Mouse (Mus musculus) embryonic facial prominence, embryonic 13.5 days (tissue): ENCODE measurements around the gene Pzp. TPM values are rescaled to one million over a fixed set of nuclear protein-coding genes. Genes with fewer than 3 reads are reported as not detected.

ENCODE experiments used
- ATAC-seq: fragments of 200-750 bp; cut with Nextera tagmentation; 2 replicates; pipeline ENCODE4 v1.8.0; 2017; ENCODE audit warnings: low read depth; ENCODE audit not compliant: insufficient number of reproducible peaks, insufficient read depth, low FRiP score, low TSS enrichment
- H3K27ac ChIP-seq: fragments of 300-500 bp; sonication (generic); 2 replicates; pipeline ENCODE4 v1.5.1; 2015; ENCODE audit warnings: moderate library complexity, mild to moderate bottlenecking, inconsistent platforms
- H3K27me3 ChIP-seq: fragments of 300-500 bp; sonication (generic); 2 replicates; pipeline ENCODE4 v1.6.1; 2015; ENCODE audit warnings: mild to moderate bottlenecking, inconsistent platforms
- H3K36me3 ChIP-seq: fragments of 300-500 bp; sonication (generic); 2 replicates; pipeline ENCODE4 v1.6.1; 2015; ENCODE audit warnings: mild to moderate bottlenecking, inconsistent platforms
- H3K4me1 ChIP-seq: fragments of 300-500 bp; sonication (generic); 2 replicates; pipeline ENCODE4 v1.6.1; 2015; ENCODE audit warnings: inconsistent platforms
- H3K4me2 ChIP-seq: fragments of 300-500 bp; sonication (generic); 2 replicates; pipeline ENCODE4 v1.6.1; 2015; ENCODE audit warnings: moderate library complexity, mild to moderate bottlenecking, inconsistent platforms
- H3K4me3 ChIP-seq: fragments of 300-500 bp; sonication (generic); 2 replicates; pipeline ENCODE4 v1.5.1; 2015; ENCODE audit warnings: mild to moderate bottlenecking, inconsistent platforms
- H3K9ac ChIP-seq: fragments of 300-500 bp; sonication (generic); 2 replicates; pipeline ENCODE4 v1.6.1; 2015; ENCODE audit warnings: mild to moderate bottlenecking, inconsistent platforms
- H3K9me3 ChIP-seq: fragments of 300-500 bp; sonication (generic); 2 replicates; pipeline ENCODE4 v1.6.1; 2016; ENCODE audit warnings: inconsistent platforms
- WGBS: fragments of 180-500 bp; shearing (Covaris S2); methylation state at CpG from one replicate; pipeline ENCODE4 v1.1.7; 2015; ENCODE audit warnings: mixed read lengths; 5-methylcytosine and 5-hydroxymethylcytosine counted together
- polyA plus RNA-seq: library from polyadenylated mRNA; unstranded; fragments of >200 nt; fragmentation: Nextera tagmentation; extraction: Ambion mirVana; gene quantifications from 2 replicates; pipeline ENCODE4 v1.2.1, GENCODE M21; 2015

Gene Pzp
- polyA plus RNA-seq, 1 experiment from 2014 or later = 0.15 TPM

GRCm38 (mm10) chr6:128477495-128477894 is 49.0 kb downstream of the Pzp start:
- H3K36me3 ChIP-seq = no peaks in the 10 kb centered on the region
- H3K27me3 ChIP-seq = no peaks in the 10 kb centered on the region
- no peak overlapping the region for H3K27ac ChIP-seq
- no peak for ATAC-seq
- no peak overlapping the region for H3K4me2 ChIP-seq
- no peak overlapping the region for H3K4me3 ChIP-seq
- no peak overlapping the region for H3K9ac ChIP-seq
- no peaks in the 10 kb centered on the region for H3K9me3 ChIP-seq
- 11% methylated on average over 4 of the region's 4 CpGs for WGBS
- H3K4me1 ChIP-seq = no peaks in the 10 kb centered on the region

GRCm38 (mm10) chr6:128474112-128474511 is 52.4 kb downstream of the Pzp start:
- no peak for ATAC-seq

GRCm38 (mm10) chr6:128469451-128469850 is 57.1 kb downstream of the Pzp start:
- WGBS = 5% methylated on average over 10 of the region's 12 CpGs
- no peaks in the 10 kb centered on the region for H3K4me1 ChIP-seq
- ATAC-seq = no peak
- H3K9me3 ChIP-seq = no peaks in the 10 kb centered on the region
- H3K27ac ChIP-seq = no peak overlapping the region
- no peaks in the 10 kb centered on the region for H3K27me3 ChIP-seq
- no peaks in the 10 kb centered on the region for H3K36me3 ChIP-seq
- H3K4me2 ChIP-seq = peak overlapping the region; percentile 30
- no peak overlapping the region for H3K4me3 ChIP-seq
- H3K9ac ChIP-seq = no peak overlapping the region

More at GRCm38 (mm10) chr6:128474112-128474511, 52.4 kb downstream of the Pzp start:
- Histone ChIP-seq H3K27me3 (no peaks in the 10 kb centered on the region), H3K4me2 (no peak overlapping the region), H3K9ac (no peak overlapping the region), H3K4me3 (no peak overlapping the region), H3K36me3 (no peaks in the 10 kb centered on the region), H3K4me1 (no peaks in the 10 kb centered on the region), H3K27ac (no peak overlapping the region), H3K9me3 (no peaks in the 10 kb centered on the region)
- WGBS = 91% methylated on average over 6 of the region's 6 CpGs

GRCm38 (mm10) chr6:128467298-128467697 is 59.2 kb downstream of the Pzp start:
- 47% methylated on average over 2 of the region's 2 CpGs for WGBS
- Histone ChIP-seq H3K4me2 (no peak overlapping the region), H3K36me3 (no peaks in the 10 kb centered on the region), H3K9ac (no peak overlapping the region), H3K27me3 (no peaks in the 10 kb centered on the region), H3K4me3 (no peak overlapping the region), H3K27ac (no peak overlapping the region), H3K4me1 (no peaks in the 10 kb centered on the region), H3K9me3 (no peaks in the 10 kb centered on the region)
- no peak for ATAC-seq

- Histone ChIP-seq H3K4me3 (no peak overlapping the region), H3K4me1 (no peaks in the 10 kb centered on the region), H3K36me3 (no peaks in the 10 kb centered on the region), H3K9me3 (no peaks in the 10 kb centered on the region), H3K27me3 (no peaks in the 10 kb centered on the region), H3K4me2 (no peak overlapping the region), H3K27ac (no peak overlapping the region), H3K9ac (no peak overlapping the region)
- ATAC-seq = no peak
- 73% methylated on average over 3 of the region's 3 CpGs for WGBS
Measured at GRCm38 (mm10) chr6:128466563-128466962, 60.0 kb downstream of the Pzp start.

GRCm38 (mm10) chr6:128466043-128466442 is 60.5 kb downstream of the Pzp start:
- no peak overlapping the region for H3K27ac ChIP-seq
- no peaks in the 10 kb centered on the region for H3K36me3 ChIP-seq
- WGBS = 30% methylated on average over 7 of the region's 7 CpGs
- H3K9ac ChIP-seq = no peak overlapping the region
- H3K4me1 ChIP-seq = no peaks in the 10 kb centered on the region
- no peak overlapping the region for H3K4me2 ChIP-seq
- H3K27me3 ChIP-seq = no peaks in the 10 kb centered on the region
- H3K9me3 ChIP-seq = no peaks in the 10 kb centered on the region
- no peak overlapping the region for H3K4me3 ChIP-seq
- no peak for ATAC-seq

DNA sequence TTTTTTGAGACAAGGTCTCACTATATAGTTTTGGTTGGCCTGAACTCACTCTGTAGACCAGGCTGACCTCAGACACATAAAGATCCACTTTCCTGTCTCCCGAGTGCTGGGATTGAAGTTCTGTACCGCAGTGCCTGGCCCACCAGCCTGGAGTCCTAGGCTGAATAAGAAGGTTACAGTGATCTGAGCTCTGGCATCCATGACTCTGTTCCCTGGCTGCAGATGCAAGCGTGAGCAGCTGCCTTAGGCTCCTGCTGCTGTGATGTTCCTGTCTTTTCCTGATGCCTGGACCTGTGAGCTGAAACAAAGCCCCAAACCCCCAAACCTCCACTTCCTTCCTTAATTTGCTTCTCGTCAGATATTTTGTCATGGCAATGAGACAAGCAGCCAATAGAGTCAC is 61.5 kb downstream of the Pzp start:
- Histone ChIP-seq H3K4me2 (no peak overlapping the region), H3K9ac (no peak overlapping the region), H3K27ac (no peak overlapping the region), H3K27me3 (no peaks in the 10 kb centered on the region), H3K36me3 (no peaks in the 10 kb centered on the region), H3K4me1 (no peaks in the 10 kb centered on the region), H3K9me3 (no peaks in the 10 kb centered on the region), H3K4me3 (no peak overlapping the region)
- ATAC-seq = no peak
- 68% methylated on average over 4 of the region's 4 CpGs for WGBS

DNA sequence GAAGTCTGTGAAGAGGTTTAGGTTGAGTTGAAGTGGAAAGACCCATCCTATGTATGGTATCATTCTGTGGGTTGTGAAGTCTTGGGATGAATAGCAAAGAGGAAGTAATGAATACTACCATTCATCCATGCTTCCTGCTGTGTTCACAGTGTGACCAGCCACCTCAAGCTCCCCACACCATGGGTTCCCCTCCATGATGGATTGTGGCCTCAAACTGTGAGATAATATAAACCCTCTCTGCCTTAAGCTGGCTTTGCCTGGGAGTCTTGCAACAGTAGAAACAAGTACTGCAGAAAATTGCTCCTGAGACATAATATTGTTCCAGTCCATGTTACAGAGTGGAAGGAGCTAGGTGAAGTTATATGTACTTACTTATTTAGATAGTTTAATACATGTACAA is 64.9 kb downstream of the Pzp start:
- Histone ChIP-seq H3K4me1 (no peaks in the 10 kb centered on the region), H3K27me3 (no peaks in the 10 kb centered on the region), H3K4me3 (no peak overlapping the region), H3K27ac (no peak overlapping the region), H3K36me3 (no peaks in the 10 kb centered on the region), H3K9me3 (no peaks in the 10 kb centered on the region), H3K4me2 (no peak overlapping the region), H3K9ac (no peak overlapping the region)
- ATAC-seq = no peak

GRCm38 (mm10) chr6:128460729-128461503 is 65.6 kb downstream of the Pzp start:
- 79% methylated on average over 14 of the region's 14 CpGs for WGBS
- no peak overlapping the region for H3K4me3 ChIP-seq
- no peak overlapping the region for H3K4me2 ChIP-seq
- ATAC-seq = no peak
- H3K9me3 ChIP-seq = no peaks in the 10 kb centered on the region
- no peak overlapping the region for H3K27ac ChIP-seq
- H3K36me3 ChIP-seq = no peaks in the 10 kb centered on the region
- no peaks in the 10 kb centered on the region for H3K4me1 ChIP-seq
- no peaks in the 10 kb centered on the region for H3K27me3 ChIP-seq
- no peak overlapping the region for H3K9ac ChIP-seq

DNA sequence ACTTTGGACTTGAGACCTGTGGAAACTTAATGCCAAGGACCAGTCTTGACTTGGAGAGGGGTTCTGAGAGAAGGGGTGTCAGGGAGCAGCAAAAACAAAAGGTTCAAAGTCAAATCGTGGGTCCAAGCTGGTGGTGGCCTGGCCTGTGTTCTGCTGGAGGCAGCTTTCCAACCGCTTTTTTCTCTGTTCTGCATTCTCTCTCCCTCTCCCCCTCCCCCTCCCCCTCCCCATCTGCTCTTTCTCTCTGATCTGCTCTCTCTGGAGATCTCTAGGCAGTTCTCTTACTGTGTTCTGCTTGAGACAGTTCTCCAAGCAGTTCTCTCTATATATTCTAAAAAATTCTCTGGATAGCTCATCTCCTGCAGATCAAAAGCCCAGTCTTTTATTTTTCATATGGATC is 66.2 kb downstream of the Pzp start:
- Histone ChIP-seq H3K4me1 (no peaks in the 10 kb centered on the region), H3K27me3 (no peaks in the 10 kb centered on the region), H3K27ac (no peak overlapping the region), H3K4me2 (no peak overlapping the region), H3K9me3 (no peaks in the 10 kb centered on the region), H3K36me3 (no peaks in the 10 kb centered on the region), H3K4me3 (no peak overlapping the region), H3K9ac (no peak overlapping the region)
- 27% methylated on average over 2 of the region's 2 CpGs for WGBS
- ATAC-seq = no peak

GRCm38 (mm10) chr6:128457186-128457585 is 69.3 kb downstream of the Pzp start:
- ATAC-seq = no peak
- Histone ChIP-seq H3K9me3 (no peaks in the 10 kb centered on the region), H3K4me2 (no peak overlapping the region), H3K4me3 (no peak overlapping the region), H3K36me3 (no peaks in the 10 kb centered on the region), H3K9ac (no peak overlapping the region), H3K27ac (no peak overlapping the region), H3K4me1 (no peaks in the 10 kb centered on the region), H3K27me3 (no peaks in the 10 kb centered on the region)
- WGBS = 76% methylated on average over 5 of the region's 5 CpGs

GRCm38 (mm10) chr6:128455835-128456605 is 70.5 kb downstream of the Pzp start:
- H3K27ac ChIP-seq = no peak overlapping the region
- no peak overlapping the region for H3K4me2 ChIP-seq
- H3K9ac ChIP-seq = no peak overlapping the region
- H3K9me3 ChIP-seq = no peaks in the 10 kb centered on the region
- 73% methylated on average over 12 of the region's 12 CpGs for WGBS
- no peak for ATAC-seq
- no peaks in the 10 kb centered on the region for H3K36me3 ChIP-seq
- H3K4me3 ChIP-seq = no peak overlapping the region
- H3K27me3 ChIP-seq = no peaks in the 10 kb centered on the region
- H3K4me1 ChIP-seq = no peaks in the 10 kb centered on the region
